In the genomic region with DNA sequence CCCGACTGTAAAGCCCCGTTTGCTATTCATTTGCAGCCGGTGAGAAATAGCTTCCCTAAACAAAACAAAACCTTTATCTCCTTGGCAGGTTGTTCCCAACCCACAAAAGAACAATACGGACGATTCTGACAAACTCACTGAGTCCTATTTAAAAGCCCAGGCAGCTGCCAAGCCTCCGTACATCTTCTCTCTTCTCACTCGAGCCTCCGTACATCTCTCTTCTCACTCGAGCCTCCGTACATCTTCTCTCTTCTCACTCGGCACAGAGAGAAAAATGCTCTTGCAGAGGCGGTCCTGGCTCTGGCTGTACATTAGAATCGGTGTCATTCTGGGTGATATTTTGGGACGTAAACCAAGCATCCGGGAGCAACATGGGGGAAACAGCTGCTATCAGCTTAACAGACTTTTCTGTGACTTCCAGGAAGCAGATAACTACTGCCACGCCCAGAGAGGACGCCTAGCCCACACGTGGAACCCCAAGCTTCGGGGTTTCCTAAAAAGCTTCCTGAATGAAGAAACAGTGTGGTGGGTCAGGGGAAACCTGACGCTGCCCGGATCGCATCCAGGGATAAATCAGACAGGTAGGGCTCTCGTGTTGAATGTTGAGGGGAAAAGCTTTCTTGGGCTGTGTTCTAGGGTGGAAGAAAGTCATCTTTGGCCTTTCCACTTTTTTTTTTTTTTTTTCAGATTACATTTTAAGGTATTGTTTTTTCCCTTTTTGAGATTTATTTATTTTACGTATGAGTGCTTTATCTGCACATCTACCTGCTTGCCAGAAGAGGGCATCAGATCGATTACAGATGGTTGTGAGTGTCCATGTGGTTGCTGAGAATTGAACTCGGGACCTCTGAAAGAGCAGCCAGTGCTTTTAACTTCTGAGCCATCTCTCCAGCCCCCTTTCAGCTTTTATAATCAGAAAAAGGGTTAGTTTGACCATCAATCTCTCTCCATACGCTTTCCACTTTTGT, we compare ENCODE assay signal across 8 mouse cellular contexts. TPM values are rescaled to one million over a fixed set of nuclear protein-coding genes. Genes with fewer than 3 reads are reported as not detected.
DNase-seq lines count a peak whose midpoint lies in the region; ATAC-seq lines count a peak whose summit lies in the region.

A gene (plus strand): TSS at position 275 of the 968 bp plus-strand sequence.

- H3K4me3 ChIP-seq in lung, embryonic 15.5 days = no peak within 1 kb of the TSS
- 0 out of 2 replicates have a peak within 1 kb of the TSS, but pooled peaks have one; percentile 6 for H3K4me3 ChIP-seq in neural tube, embryonic 15.5 days (replicated peaks)

- no peaks in the 10 kb centered on the region for H3K27me3 ChIP-seq in lung, embryonic 15.5 days
- no peaks in the 10 kb centered on the region for H3K27me3 ChIP-seq in neural tube, embryonic 15.5 days (replicated peaks)

- no peak for DNase-seq in lung, postnatal 14 days
- peak; percentile 25 for DNase-seq in T-cell, adult 2 months (ENCODE audit: low spot score)
- DNase-seq in adrenal gland, postnatal 4 days (ENCODE audit: low spot score in 2 of 2) = no peak
- DNase-seq in kidney, adult 9 months = no peak
- DNase-seq in left cerebral cortex, adult 11 months (ENCODE audit: low spot score) = no peak

- ATAC-seq in lung, embryonic 15.5 days (ENCODE audit: borderline replicate concordance, extremely low read depth, low FRiP score, low TSS enrichment) = no peak
- ATAC-seq in granulocyte monocyte progenitor cell, adult 5-6 weeks (replicated peaks; ENCODE audit: poor library complexity, severe bottlenecking) = peak; percentile 97
- ATAC-seq in neural tube, embryonic 15.5 days (ENCODE audit: low FRiP score) = no peak

- no peaks in the 10 kb centered on the region for H3K4me1 ChIP-seq in lung, embryonic 15.5 days
- no peaks in the 10 kb centered on the region for H3K4me1 ChIP-seq in neural tube, embryonic 15.5 days

- H3K27ac ChIP-seq in lung, embryonic 15.5 days = no peak within 1 kb of the TSS
- no peak within 1 kb of the TSS for H3K27ac ChIP-seq in neural tube, embryonic 15.5 days (replicated peaks)

- no peaks in the 10 kb centered on the region for H3K36me3 ChIP-seq in lung, embryonic 15.5 days
- no peaks in the 10 kb centered on the region for H3K36me3 ChIP-seq in neural tube, embryonic 15.5 days

- 55% methylated on average over 27 of the region's 27 CpGs for WGBS in lung, embryonic 15.5 days
- 57% methylated on average over 27 of the region's 27 CpGs for WGBS in neural tube, embryonic 15.5 days

- H3K9me3 ChIP-seq in lung, embryonic 15.5 days = 0 out of 2 replicates have a peak, but pooled peaks cover 3% of the 10 kb centered on the region
- H3K9me3 ChIP-seq in neural tube, embryonic 15.5 days (replicated peaks) = no peaks in the 10 kb centered on the region

- H3K4me2 ChIP-seq in lung, embryonic 15.5 days = peak within 1 kb of the TSS; percentile 27
- no peak within 1 kb of the TSS for H3K4me2 ChIP-seq in neural tube, embryonic 15.5 days

- H3K9ac ChIP-seq in lung, embryonic 15.5 days = no peak within 1 kb of the TSS
- no peak within 1 kb of the TSS for H3K9ac ChIP-seq in neural tube, embryonic 15.5 days (replicated peaks)

RNA-seq across cellular contexts. Expression of the gene that starts here (rescaled TPM):
- polyA plus RNA-seq in lung, embryonic 15.5 days (2015; fragmentation: Nextera tagmentation; extraction: Ambion mirVana) = 0.02 and 0.08 TPM in 2 replicates
- 0.13 and 2.1 TPM in 2 replicates for total RNA-seq in granulocyte monocyte progenitor cell, adult 5-6 weeks (2014; fragmentation: Nextera tagmentation)
- total RNA-seq in granulocyte monocyte progenitor cell, adult 5-6 weeks (2017) = 0.17 and 1.3 TPM in 2 replicates
- 0.04 and 0.22 TPM in 2 replicates for polyA plus RNA-seq in neural tube, embryonic 15.5 days (2015; fragmentation: Nextera tagmentation; extraction: Ambion mirVana)
- total RNA-seq in adrenal gland, postnatal 4 days (2021) = under 1 TPM in 1 of 2 experiments, not detected in 1; 0.08 TPM
